Mouse (Mus musculus): Measurements from ENCODE around the gene Pak6. TPM values are rescaled to one million over a fixed set of nuclear protein-coding genes. Genes with fewer than 3 reads are reported as not detected.
A peak's percentile ranks its signal among the peaks of the same experiment; 100 is the strongest.

The Pak6 gene
- polyA plus RNA-seq, 1 experiment = 2.3 TPM

- H3K27ac ChIP-seq (ENCODE audit: insufficient read depth, low read length) = no peak overlapping the region
- H3K9ac ChIP-seq (ENCODE audit: low read depth, poor library complexity, severe bottlenecking) = no peak overlapping the region
- peaks cover 19% of the 10 kb centered on the region for H3K27me3 ChIP-seq (ENCODE audit: control insufficient read depth, insufficient read depth, low read length, poor library complexity, severe bottlenecking)
- no peak overlapping the region for H3K4me3 ChIP-seq (ENCODE audit: low read depth, low read length)
- H3K4me1 ChIP-seq (ENCODE audit: control insufficient read depth, insufficient read depth, low read length) = no peaks in the 10 kb centered on the region
- no peaks in the 10 kb centered on the region for H3K9me3 ChIP-seq (replicated peaks; ENCODE audit: control insufficient read depth, insufficient read depth, low read length, poor library complexity, severe bottlenecking)
- no peaks in the 10 kb centered on the region for H3K36me3 ChIP-seq (ENCODE audit: control insufficient read depth, insufficient read depth, low read length, poor library complexity, severe bottlenecking)
- TF ChIP-seq CTCF (IDR thresholded peaks at IDR 0.05; ENCODE audit: low read depth, low read length) = no peak
- no peak for TF ChIP-seq POLR2A (IDR thresholded peaks at IDR 0.05; ENCODE audit: insufficient read depth, low read length)
- TF ChIP-seq EP300 (IDR thresholded peaks at IDR 0.05; ENCODE audit: insufficient read depth, low read depth, low read length) = no peak
Measured at GRCm38 (mm10) chr2:118697311-118697877, 34.3 kb downstream of the Pak6 start.

GRCm38 (mm10) chr2:118697955-118698354 is 34.9 kb downstream of the Pak6 start:
- no peak overlapping the region for H3K4me3 ChIP-seq (ENCODE audit: low read depth, low read length)
- H3K27ac ChIP-seq (ENCODE audit: insufficient read depth, low read length) = no peak overlapping the region
- TF ChIP-seq CTCF (IDR thresholded peaks at IDR 0.05; ENCODE audit: low read depth, low read length) (no peak), POLR2A (IDR thresholded peaks at IDR 0.05; ENCODE audit: insufficient read depth, low read length) (no peak), EP300 (IDR thresholded peaks at IDR 0.05; ENCODE audit: insufficient read depth, low read depth, low read length) (no peak)
- H3K4me1 ChIP-seq (ENCODE audit: control insufficient read depth, insufficient read depth, low read length) = no peaks in the 10 kb centered on the region
- H3K9ac ChIP-seq (ENCODE audit: low read depth, poor library complexity, severe bottlenecking) = no peak overlapping the region
- peaks cover 24% of the 10 kb centered on the region for H3K27me3 ChIP-seq (ENCODE audit: control insufficient read depth, insufficient read depth, low read length, poor library complexity, severe bottlenecking)
- H3K9me3 ChIP-seq (replicated peaks; ENCODE audit: control insufficient read depth, insufficient read depth, low read length, poor library complexity, severe bottlenecking) = no peaks in the 10 kb centered on the region
- no peaks in the 10 kb centered on the region for H3K36me3 ChIP-seq (ENCODE audit: control insufficient read depth, insufficient read depth, low read length, poor library complexity, severe bottlenecking)

DNA sequence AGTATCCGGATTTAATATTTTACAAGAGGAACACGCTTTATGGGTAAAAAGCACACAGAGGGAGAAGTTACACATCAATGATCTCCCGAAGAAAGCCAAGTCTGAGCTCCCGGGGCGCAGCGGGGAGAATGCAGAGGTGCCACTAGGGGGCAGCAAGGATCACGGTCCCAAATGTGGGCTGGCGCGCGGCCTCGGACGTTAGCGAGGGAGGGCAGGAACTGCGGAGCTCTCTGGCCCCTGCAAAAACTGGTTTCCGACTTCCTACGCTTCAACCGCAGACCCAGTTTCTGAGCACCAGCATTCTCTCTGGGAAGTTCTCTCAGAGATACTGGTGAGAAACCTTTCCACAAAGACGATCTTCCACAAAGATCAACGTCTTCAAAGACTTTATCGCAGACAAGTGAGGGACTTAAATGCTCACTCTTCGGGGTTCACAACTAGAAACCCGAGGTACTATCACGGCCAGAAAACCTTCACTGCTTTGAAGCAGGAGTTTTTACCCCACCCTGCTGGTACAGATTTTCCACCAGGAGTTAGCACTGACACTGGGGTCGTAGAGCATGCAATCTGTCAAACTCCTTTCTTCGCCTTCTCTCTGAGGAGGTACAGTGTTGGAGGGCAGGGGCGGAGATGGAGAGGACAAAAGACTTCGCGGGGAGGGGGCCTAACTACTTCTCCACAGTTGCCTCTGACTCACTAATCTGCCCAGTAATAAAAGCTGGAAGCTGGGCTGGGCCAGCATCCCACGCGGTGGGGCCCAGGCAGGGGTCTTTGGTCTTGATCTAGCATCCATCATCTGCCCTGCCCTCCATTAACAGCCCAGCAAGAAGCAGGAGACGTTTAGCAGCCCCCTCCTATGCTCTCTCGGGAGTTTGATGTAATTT is 37.3 kb downstream of the Pak6 start:
- no peak overlapping the region for H3K27ac ChIP-seq (ENCODE audit: insufficient read depth, low read length)
- TF ChIP-seq CTCF (IDR thresholded peaks at IDR 0.05; ENCODE audit: low read depth, low read length) (peak; percentile 83), POLR2A (IDR thresholded peaks at IDR 0.05; ENCODE audit: insufficient read depth, low read length) (no peak)
- peaks cover 34% of the 10 kb centered on the region for H3K27me3 ChIP-seq (ENCODE audit: control insufficient read depth, insufficient read depth, low read length, poor library complexity, severe bottlenecking)
- no peaks in the 10 kb centered on the region for H3K36me3 ChIP-seq (ENCODE audit: control insufficient read depth, insufficient read depth, low read length, poor library complexity, severe bottlenecking)
- H3K9me3 ChIP-seq (replicated peaks; ENCODE audit: control insufficient read depth, insufficient read depth, low read length, poor library complexity, severe bottlenecking) = no peaks in the 10 kb centered on the region
- no peaks in the 10 kb centered on the region for H3K4me1 ChIP-seq (ENCODE audit: control insufficient read depth, insufficient read depth, low read length)
- H3K9ac ChIP-seq (ENCODE audit: low read depth, poor library complexity, severe bottlenecking) = no peak overlapping the region
- no peak overlapping the region for H3K4me3 ChIP-seq (ENCODE audit: low read depth, low read length)

GRCm38 (mm10) chr2:118701161-118701560 is 38.1 kb downstream of the Pak6 start:
- Histone ChIP-seq H3K4me3 (ENCODE audit: low read depth, low read length) (no peak overlapping the region), H3K27ac (ENCODE audit: insufficient read depth, low read length) (no peak overlapping the region), H3K36me3 (ENCODE audit: control insufficient read depth, insufficient read depth, low read length, poor library complexity, severe bottlenecking) (no peaks in the 10 kb centered on the region), H3K9me3 (replicated peaks; ENCODE audit: control insufficient read depth, insufficient read depth, low read length, poor library complexity, severe bottlenecking) (no peaks in the 10 kb centered on the region), H3K4me1 (ENCODE audit: control insufficient read depth, insufficient read depth, low read length) (no peaks in the 10 kb centered on the region), H3K27me3 (ENCODE audit: control insufficient read depth, insufficient read depth, low read length, poor library complexity, severe bottlenecking) (peaks cover 37% of the 10 kb centered on the region), H3K9ac (ENCODE audit: low read depth, poor library complexity, severe bottlenecking) (no peak overlapping the region)
- TF ChIP-seq EP300 (IDR thresholded peaks at IDR 0.05; ENCODE audit: insufficient read depth, low read depth, low read length) (no peak), CTCF (IDR thresholded peaks at IDR 0.05; ENCODE audit: low read depth, low read length) (no peak), POLR2A (IDR thresholded peaks at IDR 0.05; ENCODE audit: insufficient read depth, low read length) (no peak)

- TF ChIP-seq POLR2A (IDR thresholded peaks at IDR 0.05; ENCODE audit: insufficient read depth, low read length) (no peak), EP300 (IDR thresholded peaks at IDR 0.05; ENCODE audit: insufficient read depth, low read depth, low read length) (no peak), CTCF (IDR thresholded peaks at IDR 0.05; ENCODE audit: low read depth, low read length) (no peak)
- H3K9me3 ChIP-seq (replicated peaks; ENCODE audit: control insufficient read depth, insufficient read depth, low read length, poor library complexity, severe bottlenecking) = no peaks in the 10 kb centered on the region
- no peak overlapping the region for H3K27ac ChIP-seq (ENCODE audit: insufficient read depth, low read length)
- H3K4me3 ChIP-seq (ENCODE audit: low read depth, low read length) = peak overlapping the region; percentile 51
- H3K36me3 ChIP-seq (ENCODE audit: control insufficient read depth, insufficient read depth, low read length, poor library complexity, severe bottlenecking) = no peaks in the 10 kb centered on the region
- no peaks in the 10 kb centered on the region for H3K4me1 ChIP-seq (ENCODE audit: control insufficient read depth, insufficient read depth, low read length)
- peak overlapping the region; percentile 16; the same call in 1 of the 2 replicates for H3K9ac ChIP-seq (ENCODE audit: low read depth, poor library complexity, severe bottlenecking)
- peaks cover 37% of the 10 kb centered on the region for H3K27me3 ChIP-seq (ENCODE audit: control insufficient read depth, insufficient read depth, low read length, poor library complexity, severe bottlenecking)
Measured at GRCm38 (mm10) chr2:118701971-118702882, 39.1 kb downstream of the Pak6 start.

Measured in ES-Bruce4 (cell line).